Mouse (Mus musculus) neural tube, embryonic 15.5 days (tissue): ENCODE results near the gene Engase. TPM values are rescaled to one million over a fixed set of nuclear protein-coding genes. Genes with fewer than 3 reads are reported as not detected.

ENCODE experiments used
- ATAC-seq: fragments of 200-750 bp; cut with Nextera tagmentation; 2 replicates; pipeline ENCODE4 v1.8.0; 2017; ENCODE audit warnings: mild to moderate bottlenecking, moderate TSS enrichment, moderate library complexity; ENCODE audit not compliant: low FRiP score
- H3K27ac ChIP-seq: fragments of 300-500 bp; sonication (generic); replicated peaks from 2 replicates; pipeline ENCODE4 v1.5.1; 2015; ENCODE audit warnings: mild to moderate bottlenecking, inconsistent platforms
- H3K27me3 ChIP-seq: fragments of 300-500 bp; sonication (generic); replicated peaks from 2 replicates; pipeline ENCODE4 v1.6.1; 2015; ENCODE audit warnings: inconsistent platforms
- H3K36me3 ChIP-seq: fragments of 300-500 bp; sonication (generic); 2 replicates; pipeline ENCODE4 v1.6.1; 2015; ENCODE audit warnings: inconsistent platforms
- H3K4me1 ChIP-seq: fragments of 300-500 bp; sonication (generic); 2 replicates; pipeline ENCODE4 v1.6.1; 2015; ENCODE audit warnings: inconsistent platforms
- H3K4me2 ChIP-seq: fragments of 300-500 bp; sonication (generic); 2 replicates; pipeline ENCODE4 v1.6.1; 2015; ENCODE audit warnings: inconsistent platforms, mild to moderate bottlenecking, moderate library complexity
- H3K4me3 ChIP-seq: fragments of 300-500 bp; sonication (generic); replicated peaks from 2 replicates; pipeline ENCODE4 v1.5.1; 2015; ENCODE audit warnings: mild to moderate bottlenecking, inconsistent platforms
- H3K9ac ChIP-seq: fragments of 300-500 bp; sonication (generic); replicated peaks from 2 replicates; pipeline ENCODE4 v1.6.1; 2015; ENCODE audit warnings: mild to moderate bottlenecking, inconsistent platforms
- H3K9me3 ChIP-seq: fragments of 300-500 bp; sonication (generic); replicated peaks from 2 replicates; pipeline ENCODE4 v1.6.1; 2016; ENCODE audit warnings: inconsistent platforms
- WGBS: fragments of 180-500 bp; shearing (Covaris S2); methylation state at CpG from one replicate; pipeline ENCODE4 v1.1.7; 2015; ENCODE audit warnings: mixed read lengths; 5-methylcytosine and 5-hydroxymethylcytosine counted together
- polyA plus RNA-seq: library from polyadenylated mRNA; unstranded; fragments of >200 nt; fragmentation: Nextera tagmentation; extraction: Ambion mirVana; gene quantifications from 2 replicates; pipeline ENCODE4 v1.2.1, GENCODE M21; 2015

Gene Engase
- polyA plus RNA-seq, 1 experiment from 2014 or later = 7.1 TPM

- Histone ChIP-seq H3K4me2 (no peak overlapping the region), H3K27ac (no peak overlapping the region), H3K9me3 (no peaks in the 10 kb centered on the region), H3K27me3 (no peaks in the 10 kb centered on the region), H3K4me3 (no peak overlapping the region), H3K4me1 (peaks cover 13% of the 10 kb centered on the region), H3K36me3 (no peaks in the 10 kb centered on the region), H3K9ac (no peak overlapping the region)
- no peak for ATAC-seq
- WGBS = 83% methylated on average over 11 of the region's 11 CpGs
Measured at GRCm38 (mm10) chr11:118456937-118457336, 19.7 kb upstream of the Engase start.

GRCm38 (mm10) chr11:118459051-118459450 is 17.6 kb upstream of the Engase start:
- no peak for ATAC-seq

GRCm38 (mm10) chr11:118459536-118459935 is 17.1 kb upstream of the Engase start:
- no peak for ATAC-seq
- H3K27me3 ChIP-seq = no peaks in the 10 kb centered on the region
- H3K4me2 ChIP-seq = no peak overlapping the region
- H3K9ac ChIP-seq = no peak overlapping the region
- H3K27ac ChIP-seq = no peak overlapping the region
- 86% methylated on average over 4 of the region's 4 CpGs for WGBS
- no peak overlapping the region for H3K4me3 ChIP-seq
- peaks cover 8% of the 10 kb centered on the region for H3K4me1 ChIP-seq
- no peaks in the 10 kb centered on the region for H3K36me3 ChIP-seq
- H3K9me3 ChIP-seq = no peaks in the 10 kb centered on the region

More at GRCm38 (mm10) chr11:118459051-118459450, 17.6 kb upstream of the Engase start:
- no peaks in the 10 kb centered on the region for H3K36me3 ChIP-seq
- no peak overlapping the region for H3K9ac ChIP-seq
- no peaks in the 10 kb centered on the region for H3K27me3 ChIP-seq
- WGBS = 43% methylated on average over 8 of the region's 8 CpGs
- no peak overlapping the region for H3K4me2 ChIP-seq
- H3K9me3 ChIP-seq = no peaks in the 10 kb centered on the region
- 0 out of 2 replicates have a peak overlapping the region, but pooled peaks have one; percentile 1 for H3K27ac ChIP-seq
- peaks cover 12% of the 10 kb centered on the region for H3K4me1 ChIP-seq
- H3K4me3 ChIP-seq = no peak overlapping the region

GRCm38 (mm10) chr11:118460280-118460679 is 16.3 kb upstream of the Engase start:
- H3K9me3 ChIP-seq = no peaks in the 10 kb centered on the region
- no peak overlapping the region for H3K27ac ChIP-seq
- H3K4me2 ChIP-seq = no peak overlapping the region
- WGBS = 61% methylated on average over 6 of the region's 6 CpGs
- H3K36me3 ChIP-seq = no peaks in the 10 kb centered on the region
- peaks cover 8% of the 10 kb centered on the region for H3K4me1 ChIP-seq
- no peak overlapping the region for H3K4me3 ChIP-seq
- H3K9ac ChIP-seq = no peak overlapping the region
- no peaks in the 10 kb centered on the region for H3K27me3 ChIP-seq
- no peak for ATAC-seq

GRCm38 (mm10) chr11:118467441-118468035 is 9.1 kb upstream of the Engase start:
- H3K9ac ChIP-seq = no peak overlapping the region
- H3K4me2 ChIP-seq = no peak overlapping the region
- no peaks in the 10 kb centered on the region for H3K9me3 ChIP-seq
- H3K4me1 ChIP-seq = peaks cover 8% of the 10 kb centered on the region
- no peak overlapping the region for H3K27ac ChIP-seq
- no peaks in the 10 kb centered on the region for H3K36me3 ChIP-seq
- H3K4me3 ChIP-seq = no peak overlapping the region
- no peak for ATAC-seq
- 67% methylated on average over 11 of the region's 11 CpGs for WGBS
- H3K27me3 ChIP-seq = no peaks in the 10 kb centered on the region

GRCm38 (mm10) chr11:118469509-118470160 is 7.0 kb upstream of the Engase start:
- Histone ChIP-seq H3K9me3 (no peaks in the 10 kb centered on the region), H3K36me3 (no peaks in the 10 kb centered on the region), H3K27ac (0 out of 2 replicates have a peak overlapping the region, but pooled peaks have one; percentile 18), H3K4me3 (no peak overlapping the region), H3K4me1 (peaks cover 8% of the 10 kb centered on the region), H3K9ac (no peak overlapping the region), H3K27me3 (no peaks in the 10 kb centered on the region), H3K4me2 (no peak overlapping the region)
- no peak for ATAC-seq
- 73% methylated on average over 10 of the region's 10 CpGs for WGBS

GRCm38 (mm10) chr11:118470234-118470966 is 6.2 kb upstream of the Engase start:
- Histone ChIP-seq H3K9ac (no peak overlapping the region), H3K36me3 (no peaks in the 10 kb centered on the region), H3K27ac (peak overlapping the region; percentile 33; the same call in 1 of the 2 replicates), H3K4me1 (peaks cover 8% of the 10 kb centered on the region), H3K4me3 (no peak overlapping the region), H3K4me2 (no peak overlapping the region), H3K9me3 (no peaks in the 10 kb centered on the region), H3K27me3 (no peaks in the 10 kb centered on the region)
- no peak for ATAC-seq
- 11% methylated on average over 12 of the region's 12 CpGs for WGBS

GRCm38 (mm10) chr11:118471676-118472075 is 5.0 kb upstream of the Engase start:
- H3K9me3 ChIP-seq = no peaks in the 10 kb centered on the region
- 50% methylated on average over 13 of the region's 13 CpGs for WGBS
- no peak overlapping the region for H3K27ac ChIP-seq
- ATAC-seq = no peak
- H3K4me3 ChIP-seq = no peak overlapping the region
- H3K4me1 ChIP-seq = peaks cover 8% of the 10 kb centered on the region
- H3K4me2 ChIP-seq = no peak overlapping the region
- no peaks in the 10 kb centered on the region for H3K27me3 ChIP-seq
- no peak overlapping the region for H3K9ac ChIP-seq
- no peaks in the 10 kb centered on the region for H3K36me3 ChIP-seq

- no peaks in the 10 kb centered on the region for H3K27me3 ChIP-seq
- H3K4me3 ChIP-seq = no peak overlapping the region
- no peaks in the 10 kb centered on the region for H3K9me3 ChIP-seq
- 74% methylated on average over 1 of the region's 1 CpGs for whole genome bisulfite sequencing
- no peak overlapping the region for H3K9ac ChIP-seq
- peaks cover 18% of the 10 kb centered on the region for H3K4me1 ChIP-seq
- no peak overlapping the region for H3K4me2 ChIP-seq
- H3K36me3 ChIP-seq = no peaks in the 10 kb centered on the region
- ATAC-seq = no peak
- H3K27ac ChIP-seq = no peak overlapping the region
Measured at GRCm38 (mm10) chr11:118473161-118473560, 3.5 kb upstream of the Engase start.

GRCm38 (mm10) chr11:118473842-118474500 is 2.7 kb upstream of the Engase start:
- Histone ChIP-seq H3K36me3 (no peaks in the 10 kb centered on the region), H3K9me3 (no peaks in the 10 kb centered on the region), H3K4me1 (peaks cover 18% of the 10 kb centered on the region), H3K4me3 (no peak overlapping the region), H3K9ac (no peak overlapping the region), H3K27me3 (no peaks in the 10 kb centered on the region), H3K27ac (no peak overlapping the region), H3K4me2 (no peak overlapping the region)
- ATAC-seq = no peak
- WGBS = 84% methylated on average over 6 of the region's 6 CpGs

- peaks cover 10% of the 10 kb centered on the region for H3K4me1 ChIP-seq
- no peak overlapping the region for H3K9ac ChIP-seq
- no peaks in the 10 kb centered on the region for H3K36me3 ChIP-seq
- H3K4me2 ChIP-seq = no peak overlapping the region
- H3K27me3 ChIP-seq = no peaks in the 10 kb centered on the region
- WGBS = 55% methylated on average over 7 of the region's 7 CpGs
- no peak overlapping the region for H3K27ac ChIP-seq
- H3K4me3 ChIP-seq = no peak overlapping the region
- no peak for ATAC-seq
- H3K9me3 ChIP-seq = no peaks in the 10 kb centered on the region
Measured at GRCm38 (mm10) chr11:118475496-118476083, 1.0 kb upstream of the Engase start.
